Mouse (Mus musculus): ENCODE measurements around the gene Tmem178. TPM values are rescaled to one million over a fixed set of nuclear protein-coding genes. Genes with fewer than 3 reads are reported as not detected.

Gene Tmem178
- polyA plus RNA-seq, 1 experiment from 2014 or later, result 43.4 TPM

GRCm38 (mm10) chr17:81045115-81045514, 100.7 kb downstream of the Tmem178 start:
- peaks cover 24% of the 10 kb centered on the region for H3K36me3 ChIP-seq (ENCODE audit: control insufficient read depth, insufficient read depth, low read length)
- no peak overlapping the region for H3K4me3 ChIP-seq (ENCODE audit: low read depth, low read length)
- no peak for ATAC-seq
- no peak overlapping the region for H3K9ac ChIP-seq (ENCODE audit: low read length)
- H3K27ac ChIP-seq (ENCODE audit: low read depth, low read length), result no peak overlapping the region
- H3K4me2 ChIP-seq (ENCODE audit: low read length), result no peak overlapping the region
- 96% methylated on average over 6 of the region's 6 CpGs for WGBS
- no peak for DNase-seq (ENCODE audit: low spot score)
- no peaks in the 10 kb centered on the region for H3K27me3 ChIP-seq (replicated peaks; ENCODE audit: control insufficient read depth, insufficient read depth, low read length)
- no peaks in the 10 kb centered on the region for H3K4me1 ChIP-seq (ENCODE audit: control insufficient read depth, insufficient read depth, low read length)
- H3K9me3 ChIP-seq (replicated peaks; ENCODE audit: control insufficient read depth, low read length), result no peaks in the 10 kb centered on the region

GRCm38 (mm10) chr17:81045525-81046150, 101.2 kb downstream of the Tmem178 start:
- H3K27me3 ChIP-seq (replicated peaks; ENCODE audit: control insufficient read depth, insufficient read depth, low read length), result no peaks in the 10 kb centered on the region
- H3K4me1 ChIP-seq (ENCODE audit: control insufficient read depth, insufficient read depth, low read length), result no peaks in the 10 kb centered on the region
- ATAC-seq (no peak), DNase-seq (ENCODE audit: low spot score) (peak; percentile 6)
- no peak overlapping the region for H3K27ac ChIP-seq (ENCODE audit: low read depth, low read length)
- H3K4me2 ChIP-seq (ENCODE audit: low read length), result no peak overlapping the region
- H3K4me3 ChIP-seq (ENCODE audit: low read depth, low read length), result no peak overlapping the region
- H3K36me3 ChIP-seq (ENCODE audit: control insufficient read depth, insufficient read depth, low read length), result peaks cover 21% of the 10 kb centered on the region
- H3K9ac ChIP-seq (ENCODE audit: low read length), result no peak overlapping the region
- no peaks in the 10 kb centered on the region for H3K9me3 ChIP-seq (replicated peaks; ENCODE audit: control insufficient read depth, low read length)
- WGBS, result 93% methylated on average over 9 of the region's 9 CpGs

GRCm38 (mm10) chr17:81047930-81048564, 103.6 kb downstream of the Tmem178 start:
- Histone ChIP-seq H3K27me3 (replicated peaks; ENCODE audit: control insufficient read depth, insufficient read depth, low read length) (no peaks in the 10 kb centered on the region), H3K9me3 (replicated peaks; ENCODE audit: control insufficient read depth, low read length) (no peaks in the 10 kb centered on the region), H3K4me2 (ENCODE audit: low read length) (no peak overlapping the region), H3K4me1 (ENCODE audit: control insufficient read depth, insufficient read depth, low read length) (no peaks in the 10 kb centered on the region), H3K36me3 (ENCODE audit: control insufficient read depth, insufficient read depth, low read length) (peaks cover 11% of the 10 kb centered on the region), H3K4me3 (ENCODE audit: low read depth, low read length) (no peak overlapping the region), H3K9ac (ENCODE audit: low read length) (no peak overlapping the region), H3K27ac (ENCODE audit: low read depth, low read length) (no peak overlapping the region)
- ATAC-seq (no peak), DNase-seq (ENCODE audit: low spot score) (no peak)
- 81% methylated on average over 7 of the region's 7 CpGs for WGBS

Other genes with a start within 250 kb of the Tmem178 start
- 29.0 and 30.7 TPM in 2 replicates for gene Map4k3, start 216.1 kb upstream of the Tmem178 start, polyA plus RNA-seq (2014; fragmentation: Nextera tagmentation; extraction: Ambion mirVana)
- gene Thumpd2, start 120.5 kb downstream of the Tmem178 start, polyA plus RNA-seq (2014; fragmentation: Nextera tagmentation; extraction: Ambion mirVana), result 10.1 and 10.3 TPM in 2 replicates

Measured in forebrain, embryonic 14.5 days (tissue).